Mouse (Mus musculus): ENCODE results near the gene Tfip11. TPM values are rescaled to one million over a fixed set of nuclear protein-coding genes. Genes with fewer than 3 reads are reported as not detected.

Gene Tfip11
- polyA plus RNA-seq, 1 experiment from 2014 or later = 41.7 TPM

GRCm38 (mm10) chr5:112360077-112360476 is 33.9 kb downstream of the Tfip11 start:
- peaks cover 85% of the 10 kb centered on the region for H3K36me3 ChIP-seq (replicated peaks)
- H3K9me3 ChIP-seq = no peaks in the 10 kb centered on the region
- no peaks in the 10 kb centered on the region for H3K27me3 ChIP-seq (ENCODE audit: poor library complexity, severe bottlenecking)
- no peak overlapping the region for H3K4me3 ChIP-seq
- no peak for DNase-seq (ENCODE audit: extremely low spot score, low spot score)
- H3K27ac ChIP-seq = no peak overlapping the region
- H3K4me1 ChIP-seq = no peaks in the 10 kb centered on the region
- WGBS = 96% methylated on average over 3 of the region's 3 CpGs

DNA sequence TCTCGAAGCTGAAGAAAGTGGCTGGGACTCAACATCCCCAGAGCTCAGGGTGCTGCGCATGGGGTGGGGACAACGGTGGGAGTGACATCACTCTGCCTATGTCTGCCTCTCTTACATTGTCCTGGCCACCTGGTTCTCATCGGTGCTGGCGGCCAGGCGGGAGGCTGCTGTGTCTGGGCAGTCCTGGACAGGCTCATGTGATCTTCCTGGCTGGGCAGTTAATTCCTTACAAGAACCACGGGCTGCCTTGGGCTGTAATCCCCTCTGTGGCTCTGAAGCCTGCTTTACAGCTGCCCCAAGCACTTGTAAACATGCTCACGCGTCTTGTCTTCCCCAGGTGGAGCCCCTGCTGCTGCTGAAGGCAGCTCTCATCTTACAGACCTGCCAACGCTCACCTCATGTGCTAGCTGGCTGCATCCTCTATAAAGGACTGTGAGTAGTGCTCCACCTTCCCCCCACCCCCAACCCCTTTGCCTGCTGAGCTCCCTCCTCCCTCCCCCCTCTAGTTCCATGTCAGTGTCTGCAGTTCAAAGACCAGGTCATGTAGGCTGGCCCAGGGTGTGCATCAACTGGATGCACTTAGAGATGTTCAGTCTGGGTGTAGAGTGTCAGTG is 38.1 kb downstream of the Tfip11 start:
- WGBS = 67% methylated on average over 10 of the region's 10 CpGs
- H3K27ac ChIP-seq = no peak overlapping the region
- no peak overlapping the region for H3K4me3 ChIP-seq
- no peaks in the 10 kb centered on the region for H3K27me3 ChIP-seq (ENCODE audit: poor library complexity, severe bottlenecking)
- no peak for DNase-seq (ENCODE audit: extremely low spot score, low spot score)
- H3K9me3 ChIP-seq = no peaks in the 10 kb centered on the region
- no peaks in the 10 kb centered on the region for H3K4me1 ChIP-seq
- peaks cover 82% of the 10 kb centered on the region for H3K36me3 ChIP-seq (replicated peaks)

GRCm38 (mm10) chr5:112366879-112367278 is 40.7 kb downstream of the Tfip11 start:
- Histone ChIP-seq H3K9me3 (no peaks in the 10 kb centered on the region), H3K4me3 (no peak overlapping the region), H3K27me3 (ENCODE audit: poor library complexity, severe bottlenecking) (no peaks in the 10 kb centered on the region), H3K4me1 (peaks cover 23% of the 10 kb centered on the region), H3K27ac (no peak overlapping the region), H3K36me3 (replicated peaks) (peaks cover 93% of the 10 kb centered on the region)
- WGBS = 95% methylated on average over 6 of the region's 6 CpGs
- DNase-seq (ENCODE audit: extremely low spot score, low spot score) = no peak

DNA sequence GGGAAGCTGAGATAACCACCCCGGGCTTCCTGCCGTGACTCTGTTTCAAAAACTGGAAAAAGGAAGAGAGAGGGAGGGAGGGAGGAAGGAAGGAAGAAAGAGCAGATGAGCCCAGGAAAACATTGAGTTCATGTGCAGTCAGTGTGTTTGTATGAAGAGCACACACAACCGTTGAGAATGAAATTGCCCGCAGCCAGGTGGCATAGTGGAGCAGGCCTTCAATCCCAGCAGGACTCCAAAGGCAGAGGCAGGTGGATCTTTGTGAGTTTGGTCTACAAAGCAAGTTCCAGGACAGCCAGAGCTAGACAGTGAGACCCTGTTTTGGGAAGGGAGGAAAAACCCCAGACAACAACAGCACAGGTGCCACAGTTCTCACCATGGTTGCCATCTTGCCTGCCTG is 41.2 kb downstream of the Tfip11 start:
- no peak overlapping the region for H3K27ac ChIP-seq
- H3K9me3 ChIP-seq = no peaks in the 10 kb centered on the region
- H3K4me3 ChIP-seq = no peak overlapping the region
- 92% methylated on average over 4 of the region's 4 CpGs for WGBS
- peaks cover 93% of the 10 kb centered on the region for H3K36me3 ChIP-seq (replicated peaks)
- H3K4me1 ChIP-seq = peaks cover 28% of the 10 kb centered on the region
- no peak for DNase-seq (ENCODE audit: extremely low spot score, low spot score)
- H3K27me3 ChIP-seq (ENCODE audit: poor library complexity, severe bottlenecking) = no peaks in the 10 kb centered on the region

- H3K36me3 ChIP-seq (replicated peaks) = peaks cover 93% of the 10 kb centered on the region
- H3K27ac ChIP-seq = no peak overlapping the region
- WGBS = 90% methylated on average over 12 of the region's 12 CpGs
- no peak overlapping the region for H3K4me3 ChIP-seq
- DNase-seq (ENCODE audit: extremely low spot score, low spot score) = no peak
- H3K4me1 ChIP-seq = peaks cover 34% of the 10 kb centered on the region
- no peaks in the 10 kb centered on the region for H3K27me3 ChIP-seq (ENCODE audit: poor library complexity, severe bottlenecking)
- no peaks in the 10 kb centered on the region for H3K9me3 ChIP-seq
Measured at GRCm38 (mm10) chr5:112367929-112368328, 41.8 kb downstream of the Tfip11 start.

- DNase-seq (ENCODE audit: extremely low spot score, low spot score) = no peak
- Histone ChIP-seq H3K27ac (peak overlapping the region; percentile 51; the same call in 1 of the 2 replicates), H3K36me3 (replicated peaks) (peaks cover 93% of the 10 kb centered on the region), H3K27me3 (ENCODE audit: poor library complexity, severe bottlenecking) (no peaks in the 10 kb centered on the region), H3K9me3 (no peaks in the 10 kb centered on the region), H3K4me3 (no peak overlapping the region), H3K4me1 (peaks cover 37% of the 10 kb centered on the region)
- 92% methylated on average over 10 of the region's 10 CpGs for WGBS
Measured at GRCm38 (mm10) chr5:112368666-112369065, 42.5 kb downstream of the Tfip11 start.

- no peak for DNase-seq (ENCODE audit: extremely low spot score, low spot score)
- Histone ChIP-seq H3K36me3 (replicated peaks) (peaks cover 93% of the 10 kb centered on the region), H3K4me3 (no peak overlapping the region), H3K27ac (peak overlapping the region; percentile 51), H3K27me3 (ENCODE audit: poor library complexity, severe bottlenecking) (no peaks in the 10 kb centered on the region), H3K4me1 (peaks cover 37% of the 10 kb centered on the region), H3K9me3 (no peaks in the 10 kb centered on the region)
- 90% methylated on average over 13 of the region's 13 CpGs for WGBS
Measured at GRCm38 (mm10) chr5:112369326-112369725, 43.2 kb downstream of the Tfip11 start.

- Histone ChIP-seq H3K27ac (peak overlapping the region; percentile 51; the same call in 1 of the 2 replicates), H3K4me3 (no peak overlapping the region), H3K4me1 (peaks cover 37% of the 10 kb centered on the region), H3K27me3 (ENCODE audit: poor library complexity, severe bottlenecking) (no peaks in the 10 kb centered on the region), H3K9me3 (no peaks in the 10 kb centered on the region), H3K36me3 (replicated peaks) (peaks cover 93% of the 10 kb centered on the region)
- 93% methylated on average over 12 of the region's 12 CpGs for WGBS
- DNase-seq (ENCODE audit: extremely low spot score, low spot score) = no peak
Measured at GRCm38 (mm10) chr5:112370236-112370813, 44.2 kb downstream of the Tfip11 start.

DNA sequence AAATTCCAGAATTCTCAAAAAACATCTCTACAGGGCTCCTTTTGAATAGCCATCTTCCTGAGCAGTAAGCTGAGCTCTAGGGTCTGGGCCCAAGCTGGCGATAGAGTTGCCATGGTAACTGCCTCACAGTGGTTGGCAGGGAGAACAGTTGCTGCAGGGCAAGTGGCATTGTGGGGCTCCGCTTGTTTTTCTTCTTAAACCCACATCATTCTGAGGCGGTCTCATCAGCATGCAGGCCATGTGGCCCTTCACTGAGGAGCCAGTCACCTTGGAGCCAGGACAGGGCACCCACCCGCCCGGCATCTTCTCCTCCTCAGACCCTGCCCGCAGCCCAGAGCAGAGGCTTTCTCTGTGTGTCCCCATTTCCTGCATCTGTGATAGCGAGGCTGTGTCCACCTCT is 45.8 kb downstream of the Tfip11 start:
- Histone ChIP-seq H3K4me1 (peaks cover 37% of the 10 kb centered on the region), H3K4me3 (peak overlapping the region; percentile 9; the same call in 1 of the 2 replicates), H3K36me3 (replicated peaks) (peaks cover 94% of the 10 kb centered on the region), H3K27ac (peak overlapping the region; percentile 82), H3K27me3 (ENCODE audit: poor library complexity, severe bottlenecking) (no peaks in the 10 kb centered on the region), H3K9me3 (no peaks in the 10 kb centered on the region)
- WGBS = 47% methylated on average over 7 of the region's 7 CpGs
- peak; percentile 62 for DNase-seq (ENCODE audit: extremely low spot score, low spot score)

DNA sequence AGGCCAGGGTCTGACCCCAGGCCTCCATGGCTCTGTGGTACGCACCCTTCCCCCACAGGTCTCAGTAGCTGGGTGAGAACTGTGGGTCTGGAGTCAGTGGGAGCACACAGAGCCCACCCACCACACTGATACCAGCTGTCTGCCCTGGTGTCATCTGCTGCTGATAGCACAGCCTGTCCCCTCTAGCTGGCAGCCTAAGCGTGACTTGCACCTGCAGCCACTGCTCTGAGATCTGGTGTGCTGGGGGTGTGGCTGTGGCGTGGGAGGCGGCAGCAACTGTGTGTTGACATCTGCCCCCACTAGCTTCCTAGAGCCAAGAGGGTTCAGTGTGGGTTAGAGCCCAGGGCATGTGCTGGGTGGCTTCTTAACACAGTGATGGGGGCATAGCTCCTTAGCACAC is 50.0 kb downstream of the Tfip11 start:
- no peak for DNase-seq (ENCODE audit: extremely low spot score, low spot score)
- peaks cover 22% of the 10 kb centered on the region for H3K4me1 ChIP-seq
- H3K4me3 ChIP-seq = no peak overlapping the region
- H3K36me3 ChIP-seq (replicated peaks) = peaks cover 82% of the 10 kb centered on the region
- no peaks in the 10 kb centered on the region for H3K9me3 ChIP-seq
- H3K27ac ChIP-seq = no peak overlapping the region
- WGBS = 96% methylated on average over 4 of the region's 4 CpGs
- H3K27me3 ChIP-seq (ENCODE audit: poor library complexity, severe bottlenecking) = no peaks in the 10 kb centered on the region

GRCm38 (mm10) chr5:112377380-112377779 is 51.2 kb downstream of the Tfip11 start:
- Histone ChIP-seq H3K4me1 (peaks cover 16% of the 10 kb centered on the region), H3K27me3 (ENCODE audit: poor library complexity, severe bottlenecking) (no peaks in the 10 kb centered on the region), H3K36me3 (replicated peaks) (peaks cover 74% of the 10 kb centered on the region), H3K4me3 (no peak overlapping the region), H3K9me3 (no peaks in the 10 kb centered on the region), H3K27ac (no peak overlapping the region)
- 96% methylated on average over 1 of the region's 1 CpGs for WGBS
- DNase-seq (ENCODE audit: extremely low spot score, low spot score) = no peak

GRCm38 (mm10) chr5:112378716-112379115 is 52.6 kb downstream of the Tfip11 start:
- Histone ChIP-seq H3K4me1 (peaks cover 7% of the 10 kb centered on the region), H3K27ac (no peak overlapping the region), H3K9me3 (no peaks in the 10 kb centered on the region), H3K4me3 (no peak overlapping the region), H3K36me3 (replicated peaks) (peaks cover 60% of the 10 kb centered on the region), H3K27me3 (ENCODE audit: poor library complexity, severe bottlenecking) (no peaks in the 10 kb centered on the region)
- 85% methylated on average over 6 of the region's 6 CpGs for WGBS
- no peak for DNase-seq (ENCODE audit: extremely low spot score, low spot score)

GRCm38 (mm10) chr5:112381154-112381553 is 55.0 kb downstream of the Tfip11 start:
- 0 out of 2 replicates have a peak overlapping the region, but pooled peaks have one; percentile 13 for H3K27ac ChIP-seq
- no peaks in the 10 kb centered on the region for H3K9me3 ChIP-seq
- WGBS = 85% methylated on average over 11 of the region's 11 CpGs
- no peak overlapping the region for H3K4me3 ChIP-seq
- no peak for DNase-seq (ENCODE audit: extremely low spot score, low spot score)
- H3K27me3 ChIP-seq (ENCODE audit: poor library complexity, severe bottlenecking) = no peaks in the 10 kb centered on the region
- peaks cover 7% of the 10 kb centered on the region for H3K4me1 ChIP-seq
- H3K36me3 ChIP-seq (replicated peaks) = peaks cover 59% of the 10 kb centered on the region
